Mouse (Mus musculus) cerebellum, adult 2 months (tissue): ENCODE data around the gene Brip1.

Experiments used
- CTCF ChIP-seq: fragments of 200-500 bp; IDR thresholded peaks from 2 replicates; pipeline ENCODE4 v1.5.1; 2011; ENCODE audit warnings: low read depth, mild to moderate bottlenecking, control low read depth, low read length, moderate library complexity, borderline replicate concordance; ENCODE audit not compliant: insufficient read depth
- POLR2A ChIP-seq: fragments of 200-500 bp; IDR thresholded peaks from 2 replicates; pipeline ENCODE4 v1.6.1; 2011; ENCODE audit warnings: low read length, control low read depth, borderline replicate concordance; ENCODE audit not compliant: insufficient read depth

DNA sequence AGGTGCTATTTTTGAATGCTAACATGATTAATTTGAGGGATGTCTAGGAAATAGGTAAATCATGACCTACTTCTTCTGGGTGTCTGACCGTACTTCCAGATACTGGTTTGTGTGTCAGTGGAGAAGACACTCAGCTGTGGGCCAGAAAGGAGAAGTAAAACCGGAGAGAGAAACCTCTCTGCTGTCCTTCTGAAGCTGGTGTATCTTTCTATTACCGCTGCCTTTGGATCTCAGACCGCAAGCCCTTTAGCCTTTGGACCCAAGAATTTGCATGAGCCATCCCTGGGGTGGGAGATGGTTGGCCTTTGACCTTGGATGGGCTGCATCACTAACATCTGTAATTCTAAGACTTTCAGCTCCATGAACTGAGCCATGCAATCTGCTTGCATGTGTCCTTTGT, 93.7 kb downstream of the Brip1 start:
- no peak for TF ChIP-seq POLR2A
- TF ChIP-seq CTCF = no peak
